Mouse (Mus musculus) thymus, adult 2 months (tissue): ENCODE data around the gene Pls1.

Experiments used
- CTCF ChIP-seq: fragments of 200-500 bp; IDR thresholded peaks from 2 replicates; pipeline ENCODE4 v1.5.1; 2012; ENCODE audit warnings: mild to moderate bottlenecking, control low read depth, low read length, moderate library complexity, borderline replicate concordance; ENCODE audit not compliant: control insufficient read depth, poor library complexity, insufficient read depth; ENCODE audit errors: extremely low read depth
- POLR2A ChIP-seq: fragments of 200-500 bp; IDR thresholded peaks from 2 replicates; pipeline ENCODE4 v1.6.1; 2012; ENCODE audit warnings: mild to moderate bottlenecking, low read length, control low read depth, moderate library complexity; ENCODE audit not compliant: control insufficient read depth, poor library complexity, insufficient read depth; ENCODE audit errors: extremely low read depth

GRCm38 (mm10) chr9:95856004-95856403, 10.9 kb upstream of the Pls1 start:
- TF ChIP-seq CTCF (no peak), POLR2A (no peak)
